Mouse (Mus musculus) embryonic facial prominence, embryonic 10.5 days (tissue): ENCODE data around the gene Dnajb2. TPM values are rescaled to one million over a fixed set of nuclear protein-coding genes. Genes with fewer than 3 reads are reported as not detected.
"Not testable (repeated sequence)": the region's sequence is repeated elsewhere in the genome, so short reads cannot be mapped to it uniquely, and the experiment has no call there.

ENCODE experiments used
- DNase-seq: peaks from one replicate; pipeline ENCODE4 v3.0.0-alpha.2; 2017; ENCODE audit warnings: low spot score
- H3K27ac ChIP-seq: fragments of 300-500 bp; sonication (generic); replicated peaks from 2 replicates; pipeline ENCODE4 v1.5.1; 2016; ENCODE audit warnings: mild to moderate bottlenecking
- H3K27me3 ChIP-seq: fragments of 300-500 bp; sonication (generic); replicated peaks from 2 replicates; pipeline ENCODE4 v1.6.1; 2016; ENCODE audit warnings: low read depth, mild to moderate bottlenecking; ENCODE audit not compliant: poor library complexity, severe bottlenecking
- H3K36me3 ChIP-seq: fragments of 300-500 bp; sonication (generic); replicated peaks from 2 replicates; pipeline ENCODE4 v1.6.1; 2016; ENCODE audit warnings: mild to moderate bottlenecking, moderate library complexity
- H3K4me1 ChIP-seq: fragments of 300-500 bp; sonication (generic); 2 replicates; pipeline ENCODE4 v1.6.1; 2016
- H3K4me3 ChIP-seq: fragments of 300-500 bp; sonication (generic); 2 replicates; pipeline ENCODE4 v1.5.1; 2016; ENCODE audit warnings: mild to moderate bottlenecking, moderate library complexity
- H3K9me3 ChIP-seq: fragments of 300-500 bp; sonication (generic); 2 replicates; pipeline ENCODE4 v1.6.1; 2016; ENCODE audit warnings: mild to moderate bottlenecking
- WGBS: fragments of 180-500 bp; shearing (Covaris S2); methylation state at CpG from one replicate; pipeline ENCODE4 v1.1.7; 2016; 5-methylcytosine and 5-hydroxymethylcytosine counted together
- polyA plus RNA-seq: library from polyadenylated mRNA; unstranded; fragments of >200 nt; fragmentation: Nextera tagmentation; extraction: Ambion mirVana; gene quantifications from 2 replicates; pipeline ENCODE4 v1.2.1, GENCODE M21; 2016

Gene Dnajb2
- polyA plus RNA-seq, 1 experiment from 2014 or later, result 27.0 TPM

DNA sequence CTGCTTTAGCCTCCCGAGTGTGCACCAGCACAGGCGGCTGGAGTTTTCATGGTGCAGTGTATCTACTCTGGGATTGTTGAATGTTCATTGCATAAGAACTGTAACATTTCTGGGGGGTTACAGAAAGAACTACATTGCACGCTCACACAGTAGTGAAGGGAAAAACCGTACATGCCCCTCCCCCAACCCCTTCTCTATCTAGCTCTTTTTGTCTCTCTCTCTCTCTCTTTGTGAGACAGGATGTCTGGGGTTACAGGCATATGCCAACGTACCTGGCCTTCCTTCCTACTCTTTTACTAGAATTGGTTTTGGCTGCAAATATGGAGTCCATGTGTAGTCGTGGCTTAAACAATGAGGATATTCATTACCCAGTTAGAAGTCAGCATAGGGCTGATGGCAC lies 13.3 kb upstream of the Dnajb2 start:
- Histone ChIP-seq H3K27me3 (peaks cover 57% of the 10 kb centered on the region), H3K9me3 (no peaks in the 10 kb centered on the region), H3K4me1 (peaks cover 20% of the 10 kb centered on the region), H3K36me3 (no peaks in the 10 kb centered on the region), H3K4me3 (no peak overlapping the region), H3K27ac (no peak overlapping the region)
- DNase-seq, result no peak
- WGBS, result 82% methylated on average over 6 of the region's 6 CpGs

GRCm38 (mm10) chr1:75223532-75223931 lies 12.7 kb upstream of the Dnajb2 start:
- Histone ChIP-seq H3K9me3 (no peaks in the 10 kb centered on the region), H3K4me1 (peaks cover 14% of the 10 kb centered on the region), H3K27ac (no peak overlapping the region), H3K4me3 (no peak overlapping the region), H3K36me3 (no peaks in the 10 kb centered on the region), H3K27me3 (peaks cover 51% of the 10 kb centered on the region)
- 77% methylated on average over 6 of the region's 6 CpGs for WGBS
- DNase-seq, result no peak

GRCm38 (mm10) chr1:75225473-75225872 lies 10.7 kb upstream of the Dnajb2 start:
- no peak overlapping the region for H3K27ac ChIP-seq
- H3K9me3 ChIP-seq, result no peaks in the 10 kb centered on the region
- WGBS, result 75% methylated on average over 3 of the region's 3 CpGs
- no peak for DNase-seq
- no peak overlapping the region for H3K4me3 ChIP-seq
- no peaks in the 10 kb centered on the region for H3K36me3 ChIP-seq
- H3K4me1 ChIP-seq, result no peaks in the 10 kb centered on the region
- peaks cover 31% of the 10 kb centered on the region for H3K27me3 ChIP-seq

DNA sequence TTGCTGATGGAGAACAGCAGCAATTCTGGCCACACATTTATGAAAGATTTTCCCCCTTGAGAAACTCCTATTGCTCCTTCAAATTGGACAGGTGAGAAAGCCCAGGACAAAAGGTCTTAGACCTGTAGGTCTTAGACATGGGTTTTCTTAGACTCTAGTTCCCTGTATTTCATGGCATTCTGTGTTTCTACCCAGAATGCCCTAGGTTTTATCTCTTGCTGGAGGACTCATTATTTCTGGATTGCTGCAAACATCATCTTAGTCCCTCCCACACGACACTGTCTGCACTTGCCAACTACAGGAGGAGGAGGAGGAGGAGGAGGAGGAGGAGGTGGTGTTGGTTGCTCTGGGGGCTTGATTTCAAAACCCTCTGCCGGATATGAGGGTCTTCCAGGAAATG lies 10.1 kb upstream of the Dnajb2 start:
- Histone ChIP-seq H3K9me3 (no peaks in the 10 kb centered on the region), H3K4me3 (no peak overlapping the region), H3K27ac (no peak overlapping the region), H3K36me3 (no peaks in the 10 kb centered on the region), H3K27me3 (peaks cover 25% of the 10 kb centered on the region), H3K4me1 (no peaks in the 10 kb centered on the region)
- WGBS, result 69% methylated on average over 2 of the region's 2 CpGs
- no peak for DNase-seq

- no peaks in the 10 kb centered on the region for H3K9me3 ChIP-seq
- peaks cover 9% of the 10 kb centered on the region for H3K27me3 ChIP-seq
- no peak for DNase-seq
- H3K36me3 ChIP-seq, result no peaks in the 10 kb centered on the region
- H3K27ac ChIP-seq, result no peak overlapping the region
- no peak overlapping the region for H3K4me3 ChIP-seq
- no peaks in the 10 kb centered on the region for H3K4me1 ChIP-seq
- 56% methylated on average over 1 of the region's 1 CpGs for WGBS
Measured at GRCm38 (mm10) chr1:75227653-75228052, 8.6 kb upstream of the Dnajb2 start.

GRCm38 (mm10) chr1:75229158-75229557 lies 7.0 kb upstream of the Dnajb2 start:
- DNase-seq, result no peak
- Histone ChIP-seq H3K4me3 (no peak overlapping the region), H3K9me3 (no peaks in the 10 kb centered on the region), H3K27ac (no peak overlapping the region), H3K36me3 (no peaks in the 10 kb centered on the region), H3K4me1 (no peaks in the 10 kb centered on the region), H3K27me3 (peaks cover 4% of the 10 kb centered on the region)
- WGBS, result 79% methylated on average over 4 of the region's 4 CpGs

DNA sequence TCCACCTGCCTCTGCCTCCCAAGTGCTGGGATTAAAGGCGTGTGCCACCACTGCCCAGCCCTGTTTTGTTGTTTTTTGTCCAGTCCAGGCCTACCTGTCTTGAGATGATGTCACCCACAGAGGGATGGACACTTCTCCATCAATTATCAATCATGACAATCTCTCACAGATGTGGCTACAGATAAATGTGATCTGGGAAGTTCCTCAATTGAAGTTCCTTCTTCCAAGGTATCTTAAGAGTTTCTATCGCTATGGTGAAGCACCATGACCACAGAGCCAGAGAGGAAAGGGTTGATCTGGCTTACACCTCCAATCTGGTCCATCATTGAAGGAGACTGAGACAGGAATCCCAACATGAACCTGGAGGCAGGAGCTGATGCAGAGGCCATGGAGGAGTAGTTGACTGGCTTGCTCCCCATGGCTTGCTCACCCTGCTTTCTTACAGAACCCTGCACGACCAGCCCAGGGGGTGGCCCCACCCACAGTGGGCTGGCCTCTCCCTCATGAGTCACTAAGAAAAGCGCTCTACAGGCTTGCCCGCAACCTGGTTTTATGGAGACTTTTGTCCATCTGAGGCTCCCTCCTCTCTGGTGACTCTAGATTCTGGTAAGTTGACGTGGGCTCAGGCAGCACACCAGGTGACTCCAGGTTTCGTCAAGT lies 5.7 kb upstream of the Dnajb2 start:
- 74% methylated on average over 7 of the region's 7 CpGs for WGBS
- Histone ChIP-seq H3K4me3 (no peak overlapping the region), H3K27ac (no peak overlapping the region), H3K4me1 (no peaks in the 10 kb centered on the region), H3K36me3 (no peaks in the 10 kb centered on the region), H3K27me3 (peaks cover 12% of the 10 kb centered on the region), H3K9me3 (no peaks in the 10 kb centered on the region)
- DNase-seq, result no peak

GRCm38 (mm10) chr1:75231224-75231623 lies 5.0 kb upstream of the Dnajb2 start:
- 80% methylated on average over 4 of the region's 4 CpGs for WGBS
- no peaks in the 10 kb centered on the region for H3K9me3 ChIP-seq
- DNase-seq, result no peak
- H3K27ac ChIP-seq, result no peak overlapping the region
- no peak overlapping the region for H3K4me3 ChIP-seq
- H3K36me3 ChIP-seq, result no peaks in the 10 kb centered on the region
- peaks cover 6% of the 10 kb centered on the region; the same call in 1 of the 2 replicates for H3K4me1 ChIP-seq
- H3K27me3 ChIP-seq, result peaks cover 12% of the 10 kb centered on the region

- no peaks in the 10 kb centered on the region for H3K9me3 ChIP-seq
- 69% methylated on average over 5 of the region's 5 CpGs for WGBS
- H3K27me3 ChIP-seq, result peaks cover 12% of the 10 kb centered on the region
- H3K36me3 ChIP-seq, result no peaks in the 10 kb centered on the region
- no peak for DNase-seq
- H3K4me3 ChIP-seq, result no peak within 1 kb of the TSS
- no peak within 1 kb of the TSS for H3K27ac ChIP-seq
- peaks cover 11% of the 10 kb centered on the region for H3K4me1 ChIP-seq
Measured at GRCm38 (mm10) chr1:75231664-75232152, 4.5 kb upstream of the Dnajb2 start, which contains the start of gene A630095N17Rik. A630095N17Rik (minus strand) TSS chr1:75232102.

- H3K4me3 ChIP-seq, result not testable (repeated sequence)
- H3K27me3 ChIP-seq, result peaks cover 12% of the 10 kb centered on the region; the same call in 1 of the 2 replicates
Measured at GRCm38 (mm10) chr1:75232489-75232888, 3.7 kb upstream of the Dnajb2 start.

GRCm38 (mm10) chr1:75234606-75235005 lies 1.6 kb upstream of the Dnajb2 start:
- H3K27ac ChIP-seq, result no peak overlapping the region
- 3% methylated on average over 8 of the region's 8 CpGs for WGBS
- peaks cover 3% of the 10 kb centered on the region for H3K36me3 ChIP-seq
- no peak overlapping the region for H3K4me3 ChIP-seq
- H3K4me1 ChIP-seq, result peaks cover 20% of the 10 kb centered on the region
- peaks cover 12% of the 10 kb centered on the region; the same call in 1 of the 2 replicates for H3K27me3 ChIP-seq
- DNase-seq, result peak; percentile 63
- no peaks in the 10 kb centered on the region for H3K9me3 ChIP-seq

More at GRCm38 (mm10) chr1:75232489-75232888, 3.7 kb upstream of the Dnajb2 start:
- WGBS, result 59% methylated on average over 4 of the region's 4 CpGs
- peaks cover 18% of the 10 kb centered on the region for H3K4me1 ChIP-seq
- not testable (repeated sequence) for DNase-seq, H3K36me3 ChIP-seq, H3K27ac ChIP-seq, H3K9me3 ChIP-seq

DNA sequence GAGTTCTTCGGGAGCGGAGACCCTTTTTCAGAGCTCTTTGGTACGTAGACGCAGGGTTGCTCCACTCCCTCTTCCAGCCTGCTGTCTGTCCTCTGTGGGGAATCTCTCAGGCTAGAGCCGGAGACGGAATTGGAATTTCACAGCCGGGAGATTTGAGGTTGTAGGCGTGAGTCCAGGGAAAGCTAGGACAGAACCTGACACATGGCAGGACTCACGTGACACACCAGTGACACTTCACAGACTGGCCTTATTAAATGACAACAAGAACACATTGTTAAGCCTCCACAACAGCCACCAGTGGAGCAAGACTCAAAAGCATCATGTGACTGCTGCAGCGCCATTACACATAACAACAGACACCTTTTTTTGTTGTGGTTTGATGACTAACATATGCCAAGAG lies 3.4 kb downstream of the Dnajb2 start:
- Histone ChIP-seq H3K27ac (no peak overlapping the region), H3K4me1 (peaks cover 20% of the 10 kb centered on the region)
- DNase-seq, result no peak

GRCm38 (mm10) chr1:75243411-75243810 lies 7.2 kb downstream of the Dnajb2 start:
- 91% methylated on average over 14 of the region's 14 CpGs for WGBS

More for the DNA sequence above, 3.4 kb downstream of the Dnajb2 start:
- H3K4me3 ChIP-seq, result no peak overlapping the region
- H3K9me3 ChIP-seq, result no peaks in the 10 kb centered on the region
- WGBS, result 86% methylated on average over 10 of the region's 10 CpGs
- peaks cover 37% of the 10 kb centered on the region for H3K36me3 ChIP-seq
- H3K27me3 ChIP-seq, result peaks cover 7% of the 10 kb centered on the region; the same call in 1 of the 2 replicates

More at GRCm38 (mm10) chr1:75243411-75243810, 7.2 kb downstream of the Dnajb2 start:
- Histone ChIP-seq H3K4me3 (no peak overlapping the region), H3K27ac (no peak overlapping the region), H3K36me3 (peaks cover 37% of the 10 kb centered on the region), H3K27me3 (no peaks in the 10 kb centered on the region), H3K4me1 (peaks cover 18% of the 10 kb centered on the region), H3K9me3 (no peaks in the 10 kb centered on the region)
- DNase-seq, result no peak
